Mouse (Mus musculus): ENCODE results near the gene Fosl2. TPM values are rescaled to one million over a fixed set of nuclear protein-coding genes. Genes with fewer than 3 reads are reported as not detected.
"Not testable (repeated sequence)": the region's sequence is repeated elsewhere in the genome, so short reads cannot be mapped to it uniquely, and the experiment has no call there.

The Fosl2 gene
- polyA plus RNA-seq, 2 experiments from 2014 or later, result 1.5 to 1.9 TPM

- no peak for ATAC-seq
Measured at GRCm38 (mm10) chr5:32134051-32134732, 1.4 kb upstream of the Fosl2 start.

GRCm38 (mm10) chr5:32134903-32135335 is 682 bp upstream of the Fosl2 start:
- peak; percentile 11 for ATAC-seq

- ATAC-seq, result peak; percentile 23
Measured at GRCm38 (mm10) chr5:32136301-32136863, 781 bp downstream of the Fosl2 start.

- no peak for ATAC-seq
Measured at GRCm38 (mm10) chr5:32137106-32137522, 1.5 kb downstream of the Fosl2 start.

GRCm38 (mm10) chr5:32138446-32139195 is 3.0 kb downstream of the Fosl2 start:
- no peak for ATAC-seq

GRCm38 (mm10) chr5:32139516-32140037 is 4.0 kb downstream of the Fosl2 start:
- ATAC-seq, result peak; percentile 14

- no peak for ATAC-seq
Measured at GRCm38 (mm10) chr5:32141899-32142298, 6.3 kb downstream of the Fosl2 start.

GRCm38 (mm10) chr5:32143433-32143970 is 7.9 kb downstream of the Fosl2 start:
- no peak for ATAC-seq

- ATAC-seq, result no peak
Measured at GRCm38 (mm10) chr5:32146281-32146680, 10.7 kb downstream of the Fosl2 start.

GRCm38 (mm10) chr5:32148593-32148992 is 13.0 kb downstream of the Fosl2 start:
- ATAC-seq, result no peak

- ATAC-seq, result no peak
Measured at GRCm38 (mm10) chr5:32151244-32151643, 15.6 kb downstream of the Fosl2 start.

- no peak for ATAC-seq
Measured at GRCm38 (mm10) chr5:32152725-32153417, 17.3 kb downstream of the Fosl2 start.

GRCm38 (mm10) chr5:32153418-32153740 is 17.8 kb downstream of the Fosl2 start:
- ATAC-seq, result no peak

GRCm38 (mm10) chr5:32153791-32154490 is 18.3 kb downstream of the Fosl2 start:
- ATAC-seq, result no peak

- no peak for ATAC-seq
Measured at GRCm38 (mm10) chr5:32154931-32155688, 19.5 kb downstream of the Fosl2 start.

- ATAC-seq, result no peak
Measured at GRCm38 (mm10) chr5:32155927-32156326, 20.3 kb downstream of the Fosl2 start.

- no peak for ATAC-seq
Measured at GRCm38 (mm10) chr5:32163478-32164043, 28.0 kb downstream of the Fosl2 start.

GRCm38 (mm10) chr5:32172188-32172587 is 36.6 kb downstream of the Fosl2 start:
- no peak for ATAC-seq

GRCm38 (mm10) chr5:32176800-32177199 is 41.2 kb downstream of the Fosl2 start:
- no peak for ATAC-seq

- no peak for ATAC-seq
Measured at GRCm38 (mm10) chr5:32177737-32178136, 42.1 kb downstream of the Fosl2 start.

- not testable (repeated sequence) for ATAC-seq
Measured at GRCm38 (mm10) chr5:32178720-32179119, 43.1 kb downstream of the Fosl2 start.

Data from CD4-positive, CD25-positive, alpha-beta regulatory T cell, adult 4 months (primary cell).